Mouse (Mus musculus) bone marrow, adult 2 months (tissue): ENCODE measurements around the gene Cym. TPM values are rescaled to one million over a fixed set of nuclear protein-coding genes. Genes with fewer than 3 reads are reported as not detected.

Experiments
- H3K27ac ChIP-seq: fragments of 200-500 bp; 2 replicates; pipeline ENCODE4 v1.5.1; 2012; ENCODE audit warnings: low read depth, mild to moderate bottlenecking, control low read depth, inconsistent platforms, low read length; ENCODE audit not compliant: control insufficient read depth, poor library complexity, insufficient read depth
- H3K4me1 ChIP-seq: fragments of 200-500 bp; 2 replicates; pipeline ENCODE4 v1.6.1; 2011; ENCODE audit warnings: low read length; ENCODE audit not compliant: control insufficient read depth, insufficient read depth
- H3K4me3 ChIP-seq: fragments of 200-500 bp; replicated peaks from 2 replicates; pipeline ENCODE3; 2011; ENCODE audit warnings: mild to moderate bottlenecking, low read depth, low read length, control low read depth; ENCODE audit not compliant: control insufficient read depth
- CTCF ChIP-seq: fragments of 200-500 bp; IDR thresholded peaks from 2 replicates; pipeline ENCODE4 v1.5.1; 2011; ENCODE audit warnings: low read length, control low read depth; ENCODE audit not compliant: control insufficient read depth, insufficient read depth
- POLR2A ChIP-seq: fragments of 200-500 bp; IDR thresholded peaks from 2 replicates; pipeline ENCODE4 v1.6.1; 2011; ENCODE audit warnings: low read depth, mild to moderate bottlenecking, control low read depth, low read length, borderline replicate concordance; ENCODE audit not compliant: control insufficient read depth
- WGBS: fragments of 180-500 bp; shearing (Covaris S2); methylation state at CpG from one replicate; pipeline ENCODE4 v1.1.7; 2018; 5-methylcytosine and 5-hydroxymethylcytosine counted together
- polyA plus RNA-seq: library from polyadenylated mRNA; stranded (reverse); fragments of >200 nt; gene quantifications from 2 replicates; pipeline ENCODE4 v1.2.4, GENCODE M21; 2011; ENCODE audit warnings: low replicate concordance; ENCODE audit not compliant: missing spikeins, insufficient read depth, insufficient read length

Gene Cym
- polyA plus RNA-seq, 1 experiment: not detected

DNA sequence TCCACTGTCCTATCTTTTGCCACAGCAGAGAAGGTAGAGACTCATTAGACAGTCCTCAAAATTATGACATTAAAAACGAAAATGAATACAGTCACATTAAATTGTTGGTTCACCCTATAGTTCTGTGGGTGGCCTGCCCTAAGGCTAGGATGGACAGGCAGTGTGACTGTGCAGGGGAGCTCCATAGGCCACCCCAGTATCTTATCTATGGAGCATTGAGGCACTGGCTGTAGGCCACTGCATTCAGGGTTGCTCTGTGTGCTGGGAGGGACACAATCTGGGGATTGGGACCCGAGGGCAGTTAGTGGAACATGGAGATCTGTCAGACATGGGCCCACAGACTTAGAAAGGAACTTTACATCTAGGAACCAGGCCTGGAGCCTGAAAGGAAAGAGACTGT is 12.4 kb upstream of the Cym start:
- H3K27ac ChIP-seq: no peak overlapping the region
- TF ChIP-seq POLR2A (no peak), CTCF (no peak)
- H3K4me1 ChIP-seq: no peaks in the 10 kb centered on the region; the same call in 1 of the 2 replicates
- 23% methylated on average over 2 of the region's 2 CpGs for WGBS
- no peak overlapping the region for H3K4me3 ChIP-seq

DNA sequence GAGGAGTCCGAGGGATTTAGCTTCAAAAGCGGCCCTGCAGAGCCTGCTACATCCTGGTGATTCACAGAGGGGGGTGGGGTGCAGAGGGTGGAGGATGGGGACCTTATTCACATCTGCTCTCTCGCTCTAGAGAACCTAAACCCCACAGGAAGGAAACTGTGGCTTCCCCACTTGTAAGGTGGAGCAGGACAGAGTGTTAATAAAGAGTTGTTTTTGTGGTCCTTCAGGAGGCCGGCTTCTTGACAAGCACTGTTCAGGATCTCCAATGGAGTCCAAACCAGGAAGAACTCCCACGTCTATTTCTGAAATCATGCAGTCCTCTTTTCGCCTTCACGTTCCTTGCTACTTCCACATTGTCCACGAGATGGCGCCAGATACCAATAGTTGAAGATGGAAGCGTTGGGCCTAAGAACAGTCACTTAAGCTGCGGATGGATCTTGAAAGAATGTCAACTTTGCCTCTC is 11.8 kb upstream of the Cym start:
- no peak overlapping the region for H3K4me3 ChIP-seq
- no peaks in the 10 kb centered on the region; the same call in 1 of the 2 replicates for H3K4me1 ChIP-seq
- WGBS: under 1% methylated on average over 11 of the region's 11 CpGs
- no peak for TF ChIP-seq POLR2A
- TF ChIP-seq CTCF: peak; percentile 70
- no peak overlapping the region for H3K27ac ChIP-seq

DNA sequence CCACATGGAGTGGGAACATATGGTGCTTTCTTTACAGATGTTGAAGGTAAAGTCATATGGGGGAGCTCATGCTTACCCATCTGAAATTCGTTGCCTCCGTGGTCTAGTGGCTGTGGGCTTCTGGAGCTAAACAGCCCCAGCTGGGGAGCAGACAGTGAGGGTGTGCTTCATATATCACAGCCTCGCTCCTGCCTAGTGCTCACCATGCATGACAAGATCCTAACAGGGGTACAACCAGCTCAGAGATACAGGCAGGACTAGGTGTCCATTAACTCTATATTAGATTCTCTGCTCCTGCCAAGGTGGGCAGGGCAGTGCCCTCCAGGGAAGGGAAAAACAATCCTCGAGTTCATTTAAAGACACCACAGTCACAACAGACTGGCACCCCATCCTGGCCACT is 9.7 kb upstream of the Cym start:
- Histone ChIP-seq H3K4me1 (no peaks in the 10 kb centered on the region; the same call in 1 of the 2 replicates), H3K4me3 (no peak overlapping the region), H3K27ac (no peak overlapping the region)
- no peak for TF ChIP-seq CTCF
- no peak for TF ChIP-seq POLR2A
- 47% methylated on average over 4 of the region's 4 CpGs for WGBS

DNA sequence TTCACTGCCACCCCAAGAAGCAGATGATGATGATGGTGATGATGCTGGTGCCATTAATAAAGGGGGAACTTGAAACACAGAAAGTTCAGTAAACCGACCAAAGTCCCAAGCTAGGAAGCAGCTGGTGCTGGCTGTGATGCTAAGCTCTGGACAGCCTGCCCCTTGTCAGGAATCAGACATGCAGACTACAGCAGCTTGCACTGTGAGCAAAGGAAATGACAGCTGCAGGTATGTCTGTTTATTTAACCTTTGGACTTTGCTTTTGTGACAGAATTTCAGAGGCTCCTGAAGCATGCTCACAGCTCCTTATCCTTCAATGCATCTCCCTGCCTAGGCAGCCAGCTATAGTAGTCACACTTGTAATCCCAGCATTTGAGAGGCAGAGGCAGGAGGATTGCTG is 9.0 kb upstream of the Cym start, which contains the start of gene A630076J17Rik:
A630076J17Rik (plus strand) TSS at position 88 of the 400 bp plus-strand sequence.
- no peaks in the 10 kb centered on the region; the same call in 1 of the 2 replicates for H3K4me1 ChIP-seq

DNA sequence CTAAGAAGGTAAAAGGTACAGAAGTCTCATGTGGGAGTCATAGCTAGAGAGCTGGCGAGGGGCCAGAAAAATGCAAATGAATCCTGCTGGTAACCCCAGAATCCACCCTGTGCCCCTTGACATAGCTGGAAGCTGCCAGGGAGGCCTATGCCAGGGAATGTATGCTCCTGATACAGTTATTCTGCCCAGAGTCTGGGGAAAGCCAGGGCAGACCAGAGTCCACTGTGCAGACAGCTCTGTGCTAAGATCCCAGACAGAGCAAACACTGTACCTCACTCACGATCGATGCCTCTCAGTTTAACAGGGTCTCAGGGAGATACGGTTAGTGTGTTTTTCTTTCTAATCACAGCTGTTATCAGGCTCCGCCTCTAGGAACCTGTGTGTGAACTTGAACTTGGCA is 8.3 kb upstream of the Cym start:
- Histone ChIP-seq H3K4me3 (no peak overlapping the region), H3K4me1 (no peaks in the 10 kb centered on the region; the same call in 1 of the 2 replicates), H3K27ac (no peak overlapping the region)
- no peak for TF ChIP-seq CTCF
- no peak for TF ChIP-seq POLR2A
- 63% methylated on average over 5 of the region's 5 CpGs for WGBS

More for the DNA sequence above, 9.0 kb upstream of the Cym start, which contains the start of gene A630076J17Rik:
- WGBS: 10% methylated on average over 1 of the region's 1 CpGs
- Histone ChIP-seq H3K4me3 (no peak within 1 kb of the TSS), H3K27ac (no peak within 1 kb of the TSS)
- no peak for TF ChIP-seq POLR2A
- TF ChIP-seq CTCF: no peak

DNA sequence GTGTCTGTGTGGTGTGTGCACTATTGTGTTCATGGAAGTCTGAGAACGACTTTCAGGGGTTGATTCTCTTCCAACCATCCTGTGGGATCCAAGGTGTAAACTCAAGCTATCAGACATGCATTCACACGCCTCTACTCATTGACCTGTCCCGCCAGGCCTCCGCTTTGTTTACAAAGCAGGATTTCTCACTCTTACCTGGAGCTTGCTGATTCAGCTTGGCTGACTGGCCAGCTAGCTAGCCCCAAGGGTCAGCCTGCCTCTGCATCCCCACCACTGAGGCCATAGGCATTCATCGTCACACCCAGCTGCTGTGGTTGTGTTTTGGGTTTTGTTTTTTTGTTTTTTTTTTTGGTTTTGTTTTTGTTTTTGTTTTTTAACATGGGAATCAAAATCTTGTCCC is 7.7 kb upstream of the Cym start:
- no peak overlapping the region for H3K4me3 ChIP-seq
- H3K27ac ChIP-seq: no peak overlapping the region
- WGBS: 76% methylated on average over 5 of the region's 5 CpGs
- no peak for TF ChIP-seq POLR2A
- H3K4me1 ChIP-seq: no peaks in the 10 kb centered on the region; the same call in 1 of the 2 replicates

DNA sequence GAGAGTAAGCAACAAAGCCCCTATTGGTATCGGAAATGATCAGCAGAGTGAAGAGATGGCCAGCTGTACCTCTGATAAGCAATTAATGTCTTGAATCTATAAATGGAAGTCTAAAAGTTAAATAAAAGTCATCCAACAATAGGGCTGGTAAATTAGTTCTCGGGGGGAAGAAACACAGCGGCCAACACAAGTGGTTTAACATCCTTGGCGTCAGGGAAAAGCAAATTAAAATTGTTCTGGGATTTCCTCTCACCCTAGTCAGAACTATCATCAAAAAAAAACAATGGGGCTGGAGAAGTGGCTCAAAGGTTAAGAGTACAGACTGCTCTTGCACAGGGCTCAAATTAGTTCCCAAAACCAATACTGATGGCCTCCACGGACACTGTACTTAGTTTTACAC is 4.3 kb upstream of the Cym start:
- 82% methylated on average over 5 of the region's 5 CpGs for WGBS
- TF ChIP-seq CTCF (no peak), POLR2A (no peak)
- Histone ChIP-seq H3K4me3 (no peak overlapping the region), H3K27ac (no peak overlapping the region), H3K4me1 (no peaks in the 10 kb centered on the region)

DNA sequence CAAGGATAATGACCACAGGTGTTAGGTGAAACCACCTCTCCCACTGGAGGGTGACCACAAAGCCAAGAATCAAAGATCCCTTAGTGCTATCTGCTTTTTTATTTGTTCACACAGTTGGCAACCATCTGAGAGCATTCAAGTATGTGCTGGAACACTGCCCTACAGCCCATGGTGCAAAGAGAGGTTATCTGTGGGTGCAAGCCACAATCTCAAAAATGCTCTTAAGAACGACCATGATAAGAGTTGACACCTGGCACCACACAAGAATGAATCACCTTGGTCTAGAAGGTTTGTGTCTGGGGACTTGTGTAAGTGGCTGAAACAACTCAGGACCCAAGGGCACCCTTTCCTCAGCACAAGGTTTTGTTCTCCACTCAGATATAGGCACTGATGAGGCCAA is 1.7 kb upstream of the Cym start:
- 56% methylated on average over 1 of the region's 1 CpGs for WGBS
- TF ChIP-seq POLR2A (no peak), CTCF (no peak)
- Histone ChIP-seq H3K27ac (no peak overlapping the region), H3K4me1 (no peaks in the 10 kb centered on the region), H3K4me3 (no peak overlapping the region)

DNA sequence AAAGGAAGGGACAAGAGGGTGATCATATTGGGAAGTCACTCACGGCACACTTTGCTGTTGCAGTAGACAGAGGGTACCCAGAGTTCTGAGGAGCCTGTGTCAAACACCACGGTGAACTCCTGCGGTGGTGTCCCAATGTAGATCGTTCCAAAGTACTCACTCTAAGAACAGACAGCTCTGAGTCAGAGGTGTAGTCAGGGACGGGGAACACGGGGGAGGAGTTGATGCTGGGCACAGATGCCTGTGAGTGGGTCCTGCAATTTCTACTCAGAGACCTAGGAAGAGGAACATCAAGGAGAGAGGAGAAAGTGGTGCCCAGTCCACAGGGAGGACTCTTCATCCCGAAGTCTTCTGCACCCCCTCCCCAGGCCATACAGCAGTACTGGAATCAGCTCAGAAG is 3.0 kb downstream of the Cym start:
- TF ChIP-seq POLR2A: no peak
- TF ChIP-seq CTCF: no peak
- WGBS: 75% methylated on average over 7 of the region's 7 CpGs

More for the DNA sequence above, 3.0 kb downstream of the Cym start:
- Histone ChIP-seq H3K27ac (no peak overlapping the region), H3K4me1 (no peaks in the 10 kb centered on the region), H3K4me3 (no peak overlapping the region)
